Mouse (Mus musculus) G1E (cell line): ENCODE results near the gene Usp13. TPM values are rescaled to one million over a fixed set of nuclear protein-coding genes. Genes with fewer than 3 reads are reported as not detected.

Experiments
- ATAC-seq: 2 replicates; pipeline ENCODE4 v1.8.0; 2016; ENCODE audit warnings: mild to moderate bottlenecking; ENCODE audit not compliant: insufficient number of reproducible peaks, poor library complexity, low FRiP score, severe bottlenecking; ENCODE audit errors: extremely low read depth
- DNase-seq: peaks from one replicate; pipeline ENCODE4 v3.0.0; 2012; ENCODE audit warnings: low spot score
- H3K27me3 ChIP-seq: 2 replicates; pipeline ENCODE4 v1.6.1; 2012; ENCODE audit warnings: mild to moderate bottlenecking, low read length, inconsistent platforms; ENCODE audit not compliant: insufficient read depth
- H3K36me3 ChIP-seq: replicated peaks from 2 replicates; pipeline ENCODE3; 2012; ENCODE audit warnings: mild to moderate bottlenecking, inconsistent platforms
- H3K4me1 ChIP-seq: 2 replicates; pipeline ENCODE4 v1.6.1; 2012; ENCODE audit warnings: low read depth, low read length, inconsistent platforms, mixed read lengths; ENCODE audit not compliant: insufficient read depth
- H3K4me3 ChIP-seq: 2 replicates; pipeline ENCODE4 v1.5.1; 2012; ENCODE audit warnings: low read depth, mild to moderate bottlenecking, inconsistent platforms, low read length, moderate library complexity, mixed read lengths
- H3K9me3 ChIP-seq: replicated peaks from 2 replicates; pipeline ENCODE4 v1.6.1; 2012; ENCODE audit warnings: inconsistent platforms
- CTCF ChIP-seq: IDR thresholded peaks from 2 replicates; pipeline ENCODE4 v1.5.1; 2012; ENCODE audit warnings: low read depth, low read length, inconsistent platforms, mixed read lengths
- GATA1 ChIP-seq: IDR thresholded peaks from 2 replicates; pipeline ENCODE4 v1.6.1; 2012; ENCODE audit warnings: borderline replicate concordance, low read length, inconsistent platforms, mixed read lengths
- GATA2 ChIP-seq: IDR thresholded peaks from 2 replicates; pipeline ENCODE4 v1.6.1; 2012; ENCODE audit warnings: low read depth, low read length, inconsistent platforms, borderline replicate concordance
- POLR2AphosphoS5 ChIP-seq: IDR thresholded peaks from 2 replicates; pipeline ENCODE4 v1.6.1; 2012; ENCODE audit warnings: low read depth, low read length, inconsistent platforms; ENCODE audit not compliant: insufficient replicate concordance
- TAL1 ChIP-seq: conservative IDR thresholded peaks from 2 replicates; pipeline ENCODE4 v1.6.1; 2012; ENCODE audit warnings: low read depth, low read length, inconsistent platforms, mixed read lengths
- polyA plus RNA-seq: library from polyadenylated mRNA; stranded (reverse); fragments of >175 nt; gene quantifications from 2 replicates; pipeline ENCODE4 v1.2.3, GENCODE M21; 2012
- total RNA-seq, 2 experiments: library from RNA; stranded (forward) in 1 of 2; stranded (reverse) in 1 of 2; fragments of 200-1000 nt in 1 of 2; fragments of >200 nt in 1 of 2; fragmentation: Nextera tagmentation in 1 of 2; gene quantifications; 2 replicates each; pipeline ENCODE4 v1.2.3; 2014 to 2017

Usp13 gene
- total and polyA plus RNA-seq, 3 experiments = 0.01 to 0.05 TPM; not detected in 1

GRCm38 (mm10) chr3:32961494-32961893 is 144.1 kb downstream of the Usp13 start:
- DNase-seq = no peak
- no peaks in the 10 kb centered on the region; the same call in 1 of the 2 replicates for H3K4me1 ChIP-seq
- H3K27me3 ChIP-seq = no peaks in the 10 kb centered on the region
- TF ChIP-seq GATA2 (no peak), GATA1 (no peak), POLR2AphosphoS5 (no peak), CTCF (no peak), TAL1 (no peak)
- H3K36me3 ChIP-seq = no peaks in the 10 kb centered on the region
- ATAC-seq = no peak
- no peak overlapping the region for H3K4me3 ChIP-seq
- H3K9me3 ChIP-seq = no peaks in the 10 kb centered on the region

GRCm38 (mm10) chr3:32965528-32965927 is 148.2 kb downstream of the Usp13 start:
- H3K36me3 ChIP-seq = no peaks in the 10 kb centered on the region
- DNase-seq (no peak), ATAC-seq (no peak)
- TF ChIP-seq GATA1 (no peak), POLR2AphosphoS5 (no peak), TAL1 (no peak), CTCF (no peak), GATA2 (no peak)
- no peaks in the 10 kb centered on the region for H3K9me3 ChIP-seq
- H3K4me1 ChIP-seq = no peaks in the 10 kb centered on the region; the same call in 1 of the 2 replicates
- H3K4me3 ChIP-seq = no peak overlapping the region
- no peaks in the 10 kb centered on the region for H3K27me3 ChIP-seq

GRCm38 (mm10) chr3:32968671-32969425 is 151.5 kb downstream of the Usp13 start:
- Histone ChIP-seq H3K4me3 (no peak overlapping the region), H3K36me3 (no peaks in the 10 kb centered on the region), H3K9me3 (no peaks in the 10 kb centered on the region), H3K4me1 (no peaks in the 10 kb centered on the region; the same call in 1 of the 2 replicates), H3K27me3 (no peaks in the 10 kb centered on the region)
- ATAC-seq (no peak), DNase-seq (no peak)
- no peak for TF ChIP-seq TAL1
- no peak for TF ChIP-seq GATA1
- TF ChIP-seq GATA2 = no peak

- no peak overlapping the region for H3K4me3 ChIP-seq
- TF ChIP-seq CTCF = no peak
- no peaks in the 10 kb centered on the region for H3K36me3 ChIP-seq
- no peaks in the 10 kb centered on the region for H3K27me3 ChIP-seq
- no peaks in the 10 kb centered on the region; the same call in 1 of the 2 replicates for H3K4me1 ChIP-seq
- DNase-seq (no peak), ATAC-seq (no peak)
- no peaks in the 10 kb centered on the region for H3K9me3 ChIP-seq
Observed at GRCm38 (mm10) chr3:32970257-32970656, 152.9 kb downstream of the Usp13 start.

- Histone ChIP-seq H3K27me3 (0 out of 2 replicates have a peak, but pooled peaks cover 2% of the 10 kb centered on the region), H3K36me3 (no peaks in the 10 kb centered on the region), H3K9me3 (no peaks in the 10 kb centered on the region), H3K4me1 (no peaks in the 10 kb centered on the region), H3K4me3 (no peak overlapping the region)
- no peak for DNase-seq
- no peak for ATAC-seq
- no peak for TF ChIP-seq CTCF
- TF ChIP-seq POLR2AphosphoS5 = no peak
- TF ChIP-seq GATA2 = no peak
Observed at GRCm38 (mm10) chr3:32979238-32979637, 161.9 kb downstream of the Usp13 start.

GRCm38 (mm10) chr3:32979981-32980380 is 162.6 kb downstream of the Usp13 start:
- 0 out of 2 replicates have a peak, but pooled peaks cover 2% of the 10 kb centered on the region for H3K27me3 ChIP-seq
- DNase-seq = no peak
- H3K4me1 ChIP-seq = no peaks in the 10 kb centered on the region
- TF ChIP-seq TAL1 (no peak), POLR2AphosphoS5 (no peak), GATA1 (no peak), CTCF (no peak), GATA2 (no peak)
- no peak overlapping the region for H3K4me3 ChIP-seq
- no peaks in the 10 kb centered on the region for H3K36me3 ChIP-seq
- H3K9me3 ChIP-seq = no peaks in the 10 kb centered on the region
- no peak for ATAC-seq

- no peak for DNase-seq
- Histone ChIP-seq H3K4me1 (no peaks in the 10 kb centered on the region), H3K27me3 (no peaks in the 10 kb centered on the region), H3K9me3 (no peaks in the 10 kb centered on the region), H3K4me3 (no peak overlapping the region), H3K36me3 (no peaks in the 10 kb centered on the region)
- TF ChIP-seq POLR2AphosphoS5 (no peak), TAL1 (no peak), GATA1 (no peak), CTCF (no peak), GATA2 (no peak)
- ATAC-seq = no peak
Observed at GRCm38 (mm10) chr3:32985141-32985540, 167.8 kb downstream of the Usp13 start.

Other genes starting within 250 kb of the Usp13 start
- 1.7 and 2.6 TPM in 2 replicates for gene Gnb4, start 201.0 kb upstream of the Usp13 start, total RNA-seq (2014; fragmentation: Nextera tagmentation)
- gene Gnb4, start 201.0 kb upstream of the Usp13 start, total RNA-seq (2017) = 42.1 and 46.4 TPM in 2 replicates
- gene Gnb4, start 201.0 kb upstream of the Usp13 start, polyA plus RNA-seq = 0.36 and 1.5 TPM in 2 replicates
- 63.0 and 87.2 TPM in 2 replicates for gene Actl6a, start 111.2 kb upstream of the Usp13 start, total RNA-seq (2014; fragmentation: Nextera tagmentation)
- gene Actl6a, start 111.2 kb upstream of the Usp13 start, total RNA-seq (2017) = 119 and 122 TPM in 2 replicates
- 10.4 and 17.5 TPM in 2 replicates for gene Actl6a, start 111.2 kb upstream of the Usp13 start, polyA plus RNA-seq
- gene Ndufb5, start 80.6 kb upstream of the Usp13 start, total RNA-seq (2014; fragmentation: Nextera tagmentation) = 109 and 126 TPM in 2 replicates
- 271 and 317 TPM in 2 replicates for gene Ndufb5, start 80.6 kb upstream of the Usp13 start, total RNA-seq (2017)
- 23.9 and 67.2 TPM in 2 replicates for gene Ndufb5, start 80.6 kb upstream of the Usp13 start, polyA plus RNA-seq
- 75.5 and 91.5 TPM in 2 replicates for gene Mrpl47, start 79.9 kb upstream of the Usp13 start, total RNA-seq (2014; fragmentation: Nextera tagmentation)
- gene Mrpl47, start 79.9 kb upstream of the Usp13 start, total RNA-seq (2017) = 43.4 and 49.6 TPM in 2 replicates
- gene Mrpl47, start 79.9 kb upstream of the Usp13 start, polyA plus RNA-seq = 1.3 and 1.8 TPM in 2 replicates